Mouse (Mus musculus) embryonic facial prominence, embryonic 15.5 days (tissue): ENCODE measurements around the gene Actn4. TPM values are rescaled to one million over a fixed set of nuclear protein-coding genes. Genes with fewer than 3 reads are reported as not detected.

Experiments
- ATAC-seq: fragments of 200-750 bp; cut with Nextera tagmentation; 2 replicates; pipeline ENCODE4 v1.8.0; 2017; ENCODE audit warnings: low read depth, moderate TSS enrichment; ENCODE audit not compliant: insufficient number of reproducible peaks, low FRiP score, low TSS enrichment
- H3K27ac ChIP-seq: fragments of 300-500 bp; sonication (generic); replicated peaks from 2 replicates; pipeline ENCODE4 v1.5.1; 2015; ENCODE audit warnings: mild to moderate bottlenecking, inconsistent platforms
- H3K27me3 ChIP-seq: fragments of 300-500 bp; sonication (generic); 2 replicates; pipeline ENCODE4 v1.6.1; 2015; ENCODE audit warnings: inconsistent platforms
- H3K36me3 ChIP-seq: fragments of 300-500 bp; sonication (generic); 2 replicates; pipeline ENCODE4 v1.6.1; 2015; ENCODE audit warnings: mild to moderate bottlenecking, inconsistent platforms
- H3K4me1 ChIP-seq: fragments of 300-500 bp; sonication (generic); 2 replicates; pipeline ENCODE4 v1.6.1; 2015; ENCODE audit warnings: inconsistent platforms
- H3K4me2 ChIP-seq: fragments of 300-500 bp; sonication (generic); replicated peaks from 2 replicates; pipeline ENCODE4 v1.6.1; 2015; ENCODE audit warnings: mild to moderate bottlenecking, inconsistent platforms
- H3K4me3 ChIP-seq: fragments of 300-500 bp; sonication (generic); replicated peaks from 2 replicates; pipeline ENCODE4 v1.5.1; 2015; ENCODE audit warnings: mild to moderate bottlenecking, inconsistent platforms
- H3K9ac ChIP-seq: fragments of 300-500 bp; sonication (generic); 2 replicates; pipeline ENCODE4 v1.6.1; 2015; ENCODE audit warnings: inconsistent platforms
- H3K9me3 ChIP-seq: fragments of 300-500 bp; sonication (generic); replicated peaks from 2 replicates; pipeline ENCODE4 v1.6.1; 2016; ENCODE audit warnings: inconsistent platforms
- WGBS: fragments of 180-500 bp; shearing (Covaris S2); methylation state at CpG from one replicate; pipeline ENCODE4 v1.1.7; 2015; 5-methylcytosine and 5-hydroxymethylcytosine counted together
- polyA plus RNA-seq: library from polyadenylated mRNA; unstranded; fragments of >200 nt; fragmentation: Nextera tagmentation; extraction: Ambion mirVana; gene quantifications from 2 replicates; pipeline ENCODE4 v1.2.1, GENCODE M21; 2015

Gene Actn4
- polyA plus RNA-seq, 1 experiment from 2014 or later: 321 TPM

DNA sequence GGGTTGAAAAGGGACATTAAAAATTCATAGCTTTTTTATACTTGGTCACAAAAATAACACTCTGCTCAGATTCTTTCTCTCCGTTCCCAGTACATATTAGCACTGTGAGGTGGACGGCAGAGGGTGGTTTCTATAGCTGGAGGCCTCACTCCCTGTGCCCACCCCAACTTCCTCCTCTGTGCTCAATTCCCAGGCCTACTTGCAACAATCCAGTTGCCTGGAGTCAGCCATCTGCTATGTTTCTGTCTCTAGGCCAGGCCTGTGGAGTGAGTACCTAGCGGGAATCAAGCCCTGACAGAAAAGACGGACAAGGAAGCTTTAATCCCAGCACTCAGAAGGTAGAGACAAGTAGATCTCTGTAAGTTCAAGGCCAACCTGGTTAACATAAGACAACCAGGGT lies 39.5 kb downstream of the Actn4 start:
- Histone ChIP-seq H3K36me3 (peaks cover 11% of the 10 kb centered on the region), H3K9ac (no peak overlapping the region), H3K27ac (no peak overlapping the region), H3K27me3 (no peaks in the 10 kb centered on the region), H3K4me1 (peaks cover 87% of the 10 kb centered on the region), H3K4me3 (no peak overlapping the region), H3K4me2 (no peak overlapping the region), H3K9me3 (no peaks in the 10 kb centered on the region)
- ATAC-seq: no peak
- 49% methylated on average over 4 of the region's 4 CpGs for WGBS

DNA sequence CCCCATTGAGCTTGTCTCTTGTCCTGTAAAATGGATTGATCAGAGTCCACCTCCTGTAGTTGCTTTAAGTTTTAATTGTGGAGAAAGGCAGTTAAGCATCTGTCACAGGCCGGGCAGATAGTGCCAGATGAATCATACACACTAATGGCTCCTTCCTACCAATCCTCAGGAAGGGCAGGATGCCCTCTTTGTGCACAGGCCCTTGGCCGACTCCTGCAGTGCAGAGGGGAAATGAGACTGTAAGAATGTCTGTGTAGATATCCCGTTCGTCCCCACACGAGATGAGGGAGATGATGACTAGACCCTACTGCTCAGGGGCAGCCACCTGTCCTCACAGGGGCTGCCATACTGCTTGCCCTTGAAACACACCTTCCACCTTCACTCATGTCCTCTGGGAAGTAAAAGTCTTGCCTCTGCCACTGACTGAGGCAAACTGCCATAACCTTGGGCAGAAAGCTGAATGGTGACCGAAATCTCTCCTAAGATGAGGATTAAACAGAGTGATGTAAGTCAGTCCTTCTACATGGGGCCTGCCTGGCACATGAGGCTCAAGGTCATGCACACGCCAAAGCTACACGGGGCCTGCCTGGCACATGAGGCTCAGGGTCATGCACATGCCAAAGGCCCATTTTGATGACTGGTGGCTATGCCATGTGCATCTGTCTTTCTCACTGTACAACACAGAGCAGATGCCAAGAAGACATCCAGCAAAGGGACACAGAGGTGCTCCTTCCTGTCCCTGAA lies 40.2 kb downstream of the Actn4 start:
- Histone ChIP-seq H3K4me3 (no peak overlapping the region), H3K4me2 (no peak overlapping the region), H3K4me1 (peaks cover 94% of the 10 kb centered on the region), H3K36me3 (peaks cover 12% of the 10 kb centered on the region), H3K9me3 (no peaks in the 10 kb centered on the region), H3K27me3 (no peaks in the 10 kb centered on the region), H3K27ac (0 out of 2 replicates have a peak overlapping the region, but pooled peaks have one; percentile 22), H3K9ac (no peak overlapping the region)
- 77% methylated on average over 8 of the region's 8 CpGs for WGBS
- ATAC-seq: no peak

DNA sequence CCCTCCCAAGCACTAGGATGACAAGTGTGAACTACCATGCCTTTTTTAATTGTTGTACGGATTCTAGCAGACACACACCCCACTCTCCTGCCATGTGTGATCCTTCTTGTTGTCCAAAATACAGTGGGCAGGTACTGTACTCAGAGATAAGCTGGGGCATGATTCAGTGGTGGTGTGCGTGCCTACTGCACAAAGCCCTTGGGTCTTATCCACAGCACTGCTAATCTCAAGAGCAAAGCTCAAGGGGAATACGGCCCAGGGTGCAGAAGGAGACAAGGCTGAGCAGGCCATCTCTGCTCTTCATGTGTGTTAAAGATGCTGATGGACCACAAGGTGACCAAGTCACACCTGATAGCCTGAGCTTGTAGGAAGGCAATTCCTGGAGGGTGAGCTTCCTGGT lies 41.0 kb downstream of the Actn4 start:
- H3K4me1 ChIP-seq: peaks cover 99% of the 10 kb centered on the region
- no peaks in the 10 kb centered on the region for H3K9me3 ChIP-seq
- peak overlapping the region; percentile 22; the same call in 1 of the 2 replicates for H3K27ac ChIP-seq
- WGBS: 62% methylated on average over 3 of the region's 3 CpGs
- H3K36me3 ChIP-seq: peaks cover 20% of the 10 kb centered on the region
- H3K27me3 ChIP-seq: no peaks in the 10 kb centered on the region
- H3K9ac ChIP-seq: no peak overlapping the region
- no peak for ATAC-seq
- no peak overlapping the region for H3K4me3 ChIP-seq
- H3K4me2 ChIP-seq: no peak overlapping the region

DNA sequence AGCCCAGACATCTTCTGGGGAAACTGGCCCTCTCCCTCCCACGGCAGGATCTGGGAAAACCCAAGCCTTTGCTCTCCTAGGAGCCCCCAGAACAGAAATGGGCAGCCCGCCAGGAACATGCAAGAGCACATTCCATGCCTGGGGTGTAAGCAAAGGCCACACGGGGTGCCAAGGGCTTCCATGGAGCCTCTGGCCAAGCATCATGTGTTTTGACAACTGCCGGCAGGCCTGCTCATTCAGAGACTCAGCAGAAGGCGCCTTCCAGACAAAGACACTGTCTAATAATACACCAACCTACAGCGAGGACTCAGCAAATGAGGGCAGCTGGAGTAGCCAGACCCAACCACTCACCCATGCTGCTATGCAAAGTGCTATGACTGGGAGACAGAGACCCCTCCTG lies 42.3 kb downstream of the Actn4 start:
- Histone ChIP-seq H3K4me1 (peaks cover 86% of the 10 kb centered on the region), H3K4me2 (peak overlapping the region; percentile 10; the same call in 1 of the 2 replicates), H3K9me3 (no peaks in the 10 kb centered on the region), H3K27me3 (no peaks in the 10 kb centered on the region), H3K36me3 (peaks cover 33% of the 10 kb centered on the region), H3K27ac (peak overlapping the region; percentile 92), H3K9ac (no peak overlapping the region), H3K4me3 (no peak overlapping the region)
- ATAC-seq: peak; percentile 76
- WGBS: 18% methylated on average over 6 of the region's 6 CpGs

DNA sequence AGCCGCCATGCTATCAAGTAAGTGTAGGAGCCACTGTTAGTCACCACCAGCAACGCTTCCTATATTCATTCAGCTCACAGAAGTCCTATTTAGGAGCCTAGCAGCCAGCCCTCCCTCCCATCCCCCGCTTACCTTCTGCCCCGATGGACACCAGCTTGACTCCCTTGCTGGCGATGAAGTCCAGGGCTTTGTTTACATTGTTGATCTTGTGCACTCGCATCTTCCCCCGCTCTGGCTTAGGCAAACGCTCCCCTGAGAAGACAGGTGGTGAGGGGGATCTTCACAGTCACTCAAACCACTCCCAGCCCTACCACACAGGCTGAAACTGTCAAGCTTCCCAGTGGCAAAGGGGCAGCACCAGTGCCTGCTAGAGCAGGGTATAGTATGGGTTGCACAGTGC lies 43.6 kb downstream of the Actn4 start:
- H3K4me1 ChIP-seq: peaks cover 74% of the 10 kb centered on the region
- peaks cover 46% of the 10 kb centered on the region for H3K36me3 ChIP-seq
- 47% methylated on average over 8 of the region's 8 CpGs for WGBS
- H3K9ac ChIP-seq: no peak overlapping the region
- no peaks in the 10 kb centered on the region for H3K27me3 ChIP-seq
- no peak for ATAC-seq
- H3K9me3 ChIP-seq: no peaks in the 10 kb centered on the region
- no peak overlapping the region for H3K4me3 ChIP-seq
- peak overlapping the region; percentile 92 for H3K27ac ChIP-seq
- no peak overlapping the region for H3K4me2 ChIP-seq

DNA sequence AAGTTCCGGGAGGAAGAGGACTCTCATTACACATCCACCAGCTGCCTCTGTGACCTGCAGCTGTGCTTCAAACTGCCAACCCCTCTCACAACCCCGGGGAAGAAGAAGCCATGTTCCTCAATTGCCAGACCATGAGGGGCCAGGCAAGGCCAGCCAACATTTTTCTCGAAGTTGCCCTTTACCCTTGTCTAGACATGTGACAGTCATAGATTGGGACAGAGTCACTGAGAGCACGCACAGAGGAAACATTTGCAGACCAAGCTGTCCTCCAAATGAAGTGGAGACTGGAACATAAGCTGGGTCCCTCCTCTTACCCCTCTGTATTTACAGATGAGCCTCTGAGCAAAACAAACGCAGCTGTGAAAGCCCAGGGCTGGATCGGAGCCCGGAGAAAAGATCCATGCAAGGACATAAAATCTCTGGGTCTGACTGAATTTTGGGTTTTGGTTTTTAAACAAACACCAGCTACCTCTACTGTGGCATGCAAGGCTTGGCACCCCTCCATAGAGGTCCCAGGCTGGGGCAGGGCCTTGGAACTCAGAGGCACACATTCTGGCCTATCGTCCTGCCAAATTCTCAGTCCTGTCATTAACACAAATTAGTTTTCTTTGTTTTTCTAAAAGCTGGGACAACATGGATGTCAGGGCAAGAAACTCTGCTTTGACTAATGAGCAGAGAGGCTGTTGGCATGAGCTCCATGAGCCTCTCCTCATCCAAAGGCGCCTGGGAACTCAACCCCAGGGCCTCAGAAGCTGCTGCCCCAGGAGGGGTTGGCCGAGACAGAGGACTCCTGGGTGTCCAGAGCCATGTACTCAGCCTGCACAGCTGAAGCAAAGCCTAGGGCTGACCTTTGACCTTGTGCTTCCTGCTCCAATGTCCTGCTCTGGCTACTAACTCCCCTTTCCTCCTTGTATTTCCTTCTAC lies 44.4 kb downstream of the Actn4 start:
- 43% methylated on average over 10 of the region's 10 CpGs for WGBS
- no peaks in the 10 kb centered on the region for H3K9me3 ChIP-seq
- no peak overlapping the region for H3K4me3 ChIP-seq
- no peaks in the 10 kb centered on the region for H3K27me3 ChIP-seq
- peak; percentile 45; the same call in 1 of the 2 replicates for ATAC-seq
- H3K4me2 ChIP-seq: no peak overlapping the region
- H3K9ac ChIP-seq: no peak overlapping the region
- peaks cover 54% of the 10 kb centered on the region for H3K36me3 ChIP-seq
- peak overlapping the region; percentile 92 for H3K27ac ChIP-seq
- peaks cover 66% of the 10 kb centered on the region for H3K4me1 ChIP-seq

DNA sequence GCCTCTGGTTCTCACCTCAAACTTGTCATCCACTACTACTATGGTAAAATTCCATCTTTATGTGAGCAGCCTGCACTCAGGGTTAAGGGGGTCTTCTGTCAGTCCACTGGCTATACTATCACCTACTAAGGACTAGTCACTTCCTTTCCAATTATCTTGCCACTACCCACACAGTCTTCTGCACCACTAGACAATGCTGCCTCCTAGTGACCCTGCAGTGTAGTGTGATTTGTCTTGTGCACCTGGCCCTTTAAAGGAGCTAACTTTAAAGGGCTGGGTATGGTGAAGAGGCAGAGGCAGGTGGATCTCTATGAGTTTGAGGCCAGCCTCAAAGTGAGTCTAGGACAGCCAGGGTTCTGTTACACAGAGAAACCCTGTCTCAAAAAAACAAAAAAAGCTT lies 45.6 kb downstream of the Actn4 start:
- H3K9me3 ChIP-seq: no peaks in the 10 kb centered on the region
- no peak overlapping the region for H3K4me3 ChIP-seq
- H3K9ac ChIP-seq: no peak overlapping the region
- peaks cover 66% of the 10 kb centered on the region for H3K36me3 ChIP-seq
- peak overlapping the region; percentile 92 for H3K27ac ChIP-seq
- H3K27me3 ChIP-seq: no peaks in the 10 kb centered on the region
- no peak overlapping the region for H3K4me2 ChIP-seq
- peaks cover 54% of the 10 kb centered on the region for H3K4me1 ChIP-seq
- no peak for ATAC-seq

DNA sequence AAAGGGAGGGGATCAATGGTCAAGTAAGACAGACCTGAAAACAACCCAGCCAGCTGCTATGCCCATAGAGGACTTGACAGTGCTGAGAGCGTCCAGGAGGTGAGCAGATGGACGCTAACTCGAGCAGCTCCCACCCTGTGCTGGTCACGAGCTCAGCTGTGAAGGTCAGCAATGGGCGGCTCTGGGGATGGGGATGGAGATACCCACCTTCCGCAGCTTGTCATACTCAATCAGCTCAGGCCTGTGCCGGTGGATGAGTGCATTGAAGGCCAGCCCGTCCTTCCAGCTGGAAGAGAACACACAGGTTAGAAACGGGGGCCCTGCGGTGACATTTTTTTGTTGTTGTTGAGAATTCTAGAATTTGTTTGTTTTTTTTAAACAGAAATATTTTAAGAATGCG lies 49.0 kb downstream of the Actn4 start:
- H3K4me3 ChIP-seq: no peak overlapping the region
- H3K27me3 ChIP-seq: no peaks in the 10 kb centered on the region
- H3K9ac ChIP-seq: no peak overlapping the region
- ATAC-seq: no peak
- H3K27ac ChIP-seq: no peak overlapping the region
- peaks cover 21% of the 10 kb centered on the region for H3K4me1 ChIP-seq
- WGBS: 71% methylated on average over 11 of the region's 11 CpGs
- no peaks in the 10 kb centered on the region for H3K9me3 ChIP-seq
- no peak overlapping the region for H3K4me2 ChIP-seq
- H3K36me3 ChIP-seq: peaks cover 89% of the 10 kb centered on the region

DNA sequence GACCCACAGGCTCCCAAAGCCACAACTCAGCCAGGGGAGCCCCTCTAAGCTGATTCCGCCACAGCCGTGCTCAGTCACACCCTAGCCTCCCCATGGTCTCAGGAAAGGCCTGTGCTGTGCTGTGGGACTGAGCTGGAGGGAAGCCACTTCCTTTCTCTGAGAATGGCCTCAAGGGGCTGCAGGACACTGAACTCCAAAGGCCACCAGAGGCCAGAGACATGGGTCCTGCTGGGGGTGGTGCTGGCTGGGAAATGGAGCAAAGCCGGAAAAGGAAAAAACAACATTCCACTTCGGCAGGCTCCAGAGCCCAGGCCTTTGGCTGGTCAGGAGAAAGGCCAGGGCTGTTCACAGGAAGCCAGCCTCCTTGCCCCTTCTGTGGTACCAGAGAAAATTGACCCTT lies 50.5 kb downstream of the Actn4 start:
- ATAC-seq: no peak
- H3K27me3 ChIP-seq: no peaks in the 10 kb centered on the region
- H3K4me3 ChIP-seq: no peak overlapping the region
- no peak overlapping the region for H3K9ac ChIP-seq
- H3K4me2 ChIP-seq: no peak overlapping the region
- H3K4me1 ChIP-seq: peaks cover 6% of the 10 kb centered on the region; the same call in 1 of the 2 replicates
- H3K27ac ChIP-seq: peak overlapping the region; percentile 48; the same call in 1 of the 2 replicates
- 49% methylated on average over 4 of the region's 4 CpGs for WGBS
- peaks cover 97% of the 10 kb centered on the region for H3K36me3 ChIP-seq
- H3K9me3 ChIP-seq: no peaks in the 10 kb centered on the region

DNA sequence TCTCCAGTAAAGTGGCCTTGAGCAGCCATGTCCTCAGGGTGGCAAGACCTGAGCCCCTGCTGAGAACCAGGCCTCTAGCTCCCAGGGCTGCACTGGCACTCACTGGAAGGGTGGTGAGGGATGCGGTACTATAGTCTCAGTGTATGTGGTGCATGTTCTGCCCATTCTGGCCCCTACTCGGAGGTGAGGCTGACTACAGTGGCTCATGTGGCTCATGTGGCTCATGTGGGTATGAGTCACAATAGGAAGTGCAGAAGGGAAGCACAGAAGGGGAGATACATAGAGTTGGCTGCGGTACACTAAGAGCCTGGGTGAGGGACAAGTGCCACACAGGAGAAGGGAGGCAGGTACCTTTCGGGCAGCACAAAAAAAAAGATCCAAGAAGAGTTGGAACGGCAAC lies 54.9 kb downstream of the Actn4 start:
- no peak overlapping the region for H3K4me3 ChIP-seq
- H3K9ac ChIP-seq: no peak overlapping the region
- peaks cover 97% of the 10 kb centered on the region for H3K36me3 ChIP-seq
- WGBS: 92% methylated on average over 5 of the region's 5 CpGs
- ATAC-seq: no peak
- H3K9me3 ChIP-seq: no peaks in the 10 kb centered on the region
- peaks cover 17% of the 10 kb centered on the region for H3K4me1 ChIP-seq
- no peak overlapping the region for H3K27ac ChIP-seq
- H3K4me2 ChIP-seq: no peak overlapping the region
- no peaks in the 10 kb centered on the region for H3K27me3 ChIP-seq

DNA sequence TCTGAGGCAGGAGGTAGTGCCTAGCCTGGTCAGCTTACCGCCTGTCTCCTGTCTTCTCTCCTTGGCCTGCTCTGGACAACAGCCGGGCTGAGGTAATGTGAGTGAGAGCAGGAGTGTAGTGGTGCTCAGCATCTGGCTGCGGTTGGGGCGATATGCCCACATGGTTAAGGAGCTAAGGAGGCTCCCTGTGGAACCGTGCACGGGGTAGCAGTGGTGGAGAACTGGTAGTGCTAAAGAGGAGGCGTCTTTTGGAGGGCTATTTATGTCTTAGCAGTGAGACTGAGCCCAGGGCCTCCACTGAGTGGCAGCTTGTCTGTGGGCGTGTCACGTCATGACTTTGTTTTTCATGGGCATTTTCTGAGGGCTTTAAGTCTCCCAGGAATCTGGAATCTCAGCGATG lies 58.4 kb downstream of the Actn4 start:
- H3K36me3 ChIP-seq: peaks cover 99% of the 10 kb centered on the region

More for the DNA sequence above, 58.4 kb downstream of the Actn4 start:
- Histone ChIP-seq H3K9me3 (no peaks in the 10 kb centered on the region), H3K4me2 (no peak overlapping the region), H3K9ac (no peak overlapping the region), H3K4me3 (no peak overlapping the region), H3K4me1 (peaks cover 18% of the 10 kb centered on the region), H3K27me3 (no peaks in the 10 kb centered on the region), H3K27ac (peak overlapping the region; percentile 79)
- ATAC-seq: peak; percentile 16; the same call in 1 of the 2 replicates
- 76% methylated on average over 10 of the region's 10 CpGs for WGBS
